Mouse (Mus musculus) forebrain, embryonic 10.5 days (tissue): Measurements from ENCODE around the gene Btbd9. TPM values are rescaled to one million over a fixed set of nuclear protein-coding genes. Genes with fewer than 3 reads are reported as not detected.

ENCODE experiments used
- DNase-seq: peaks from one replicate; pipeline ENCODE4 v3.0.0-alpha.2; 2017; ENCODE audit warnings: low spot score; ENCODE audit errors: extremely low spot score
- H3K27ac ChIP-seq: fragments of 300-500 bp; sonication (generic); 2 replicates; pipeline ENCODE4 v1.5.1; 2016; ENCODE audit warnings: mild to moderate bottlenecking
- H3K27me3 ChIP-seq: fragments of 300-500 bp; sonication (generic); 2 replicates; pipeline ENCODE4 v1.6.1; 2016; ENCODE audit warnings: mild to moderate bottlenecking; ENCODE audit not compliant: poor library complexity, severe bottlenecking
- H3K36me3 ChIP-seq: fragments of 300-500 bp; sonication (generic); replicated peaks from 2 replicates; pipeline ENCODE4 v1.6.1; 2016; ENCODE audit warnings: mild to moderate bottlenecking, moderate library complexity
- H3K4me1 ChIP-seq: fragments of 300-500 bp; sonication (generic); 2 replicates; pipeline ENCODE4 v1.6.1; 2016
- H3K4me3 ChIP-seq: fragments of 300-500 bp; sonication (generic); 2 replicates; pipeline ENCODE4 v1.5.1; 2016; ENCODE audit warnings: mild to moderate bottlenecking, moderate library complexity
- H3K9me3 ChIP-seq: fragments of 300-500 bp; sonication (generic); 2 replicates; pipeline ENCODE4 v1.6.1; 2016; ENCODE audit warnings: mild to moderate bottlenecking, moderate library complexity
- WGBS: fragments of 180-500 bp; shearing (Covaris S2); methylation state at CpG from one replicate; pipeline ENCODE4 v1.1.7; 2016; 5-methylcytosine and 5-hydroxymethylcytosine counted together
- polyA plus RNA-seq: library from polyadenylated mRNA; unstranded; fragments of >200 nt; fragmentation: Nextera tagmentation; extraction: Ambion mirVana; gene quantifications from 2 replicates; pipeline ENCODE4 v1.2.1, GENCODE M21; 2016

Btbd9 gene
- polyA plus RNA-seq, 1 experiment from 2014 or later = 57.8 TPM

DNA sequence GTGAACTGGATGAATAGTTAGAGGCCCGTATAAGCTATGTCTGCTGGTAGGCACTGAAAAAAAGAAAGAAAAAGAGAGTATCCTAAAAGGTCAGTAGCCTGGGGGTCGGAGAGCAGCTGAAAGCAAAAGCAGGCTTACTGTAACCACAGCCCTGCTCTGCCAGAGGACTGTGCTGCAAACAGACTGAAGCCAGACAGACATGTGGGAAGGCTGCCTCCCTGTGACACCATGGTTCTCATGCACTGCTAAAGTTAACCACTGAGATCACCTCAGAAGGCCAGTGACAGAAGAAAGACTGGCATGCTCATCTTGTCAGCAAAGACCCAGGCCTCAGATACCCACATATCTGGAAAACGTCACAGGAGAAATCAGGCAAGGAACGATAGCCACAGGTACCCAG is 317.8 kb downstream of the Btbd9 start:
- no peak for DNase-seq
- Histone ChIP-seq H3K27me3 (no peaks in the 10 kb centered on the region), H3K9me3 (no peaks in the 10 kb centered on the region), H3K27ac (no peak overlapping the region), H3K36me3 (no peaks in the 10 kb centered on the region), H3K4me1 (peaks cover 86% of the 10 kb centered on the region), H3K4me3 (no peak overlapping the region)
- WGBS = 80% methylated on average over 4 of the region's 4 CpGs

DNA sequence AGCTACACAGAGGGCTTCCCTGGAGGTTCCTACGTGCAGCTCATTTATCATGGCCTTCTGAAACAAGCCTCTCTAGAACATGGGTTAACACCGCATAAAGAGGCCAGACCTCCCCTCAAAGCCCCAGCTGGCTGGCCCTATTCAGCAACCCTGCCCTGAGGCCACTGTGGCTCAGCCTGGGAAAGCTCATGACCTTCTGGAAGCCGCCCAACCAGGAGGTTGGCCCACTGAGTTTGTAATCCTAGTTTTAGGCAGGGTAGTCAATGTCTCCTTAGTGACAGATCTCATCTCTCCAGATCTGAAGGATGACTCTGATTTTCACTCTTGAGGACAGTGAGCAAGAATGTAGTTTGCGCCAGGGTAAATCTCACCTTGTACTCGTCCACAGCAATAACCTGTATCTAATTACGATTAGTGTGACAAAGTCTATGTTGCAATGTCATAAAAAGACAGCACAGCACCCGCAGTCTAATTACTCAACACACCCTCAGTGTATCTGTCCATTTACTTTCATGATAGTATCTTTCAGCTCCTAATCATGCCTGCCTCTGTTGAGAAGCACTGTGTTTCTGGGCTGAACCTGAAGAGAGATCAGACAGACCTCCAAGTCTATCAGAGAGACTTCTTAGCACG is 320.2 kb downstream of the Btbd9 start:
- Histone ChIP-seq H3K9me3 (no peaks in the 10 kb centered on the region), H3K4me3 (no peak overlapping the region), H3K4me1 (peaks cover 72% of the 10 kb centered on the region), H3K27me3 (no peaks in the 10 kb centered on the region), H3K36me3 (no peaks in the 10 kb centered on the region), H3K27ac (peak overlapping the region; percentile 62)
- WGBS = 80% methylated on average over 8 of the region's 8 CpGs
- no peak for DNase-seq

DNA sequence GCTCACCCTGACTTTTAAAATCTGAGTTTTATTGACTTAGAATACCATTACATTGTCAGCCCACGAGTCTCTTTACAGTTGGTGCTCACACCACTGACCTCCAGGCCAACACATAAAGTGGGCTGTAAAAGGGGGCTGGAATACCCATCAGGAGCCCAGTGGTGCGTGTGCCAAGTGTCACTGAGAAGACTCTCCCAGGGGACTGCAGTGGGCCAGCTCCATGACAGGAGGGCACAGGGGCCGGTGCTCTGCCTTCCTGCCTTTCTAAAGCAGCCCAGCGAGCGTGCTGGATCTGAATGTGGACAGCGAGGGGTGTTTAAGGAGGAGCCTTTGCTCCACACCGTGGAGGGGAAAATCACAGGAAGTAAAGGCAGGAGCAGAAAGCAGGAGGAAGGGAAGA is 322.4 kb downstream of the Btbd9 start:
- H3K9me3 ChIP-seq = no peaks in the 10 kb centered on the region
- H3K4me1 ChIP-seq = peaks cover 66% of the 10 kb centered on the region
- WGBS = 65% methylated on average over 7 of the region's 7 CpGs
- H3K27me3 ChIP-seq = no peaks in the 10 kb centered on the region
- peak overlapping the region; percentile 30; the same call in 1 of the 2 replicates for H3K27ac ChIP-seq
- no peak overlapping the region for H3K4me3 ChIP-seq
- H3K36me3 ChIP-seq = no peaks in the 10 kb centered on the region
- no peak for DNase-seq

DNA sequence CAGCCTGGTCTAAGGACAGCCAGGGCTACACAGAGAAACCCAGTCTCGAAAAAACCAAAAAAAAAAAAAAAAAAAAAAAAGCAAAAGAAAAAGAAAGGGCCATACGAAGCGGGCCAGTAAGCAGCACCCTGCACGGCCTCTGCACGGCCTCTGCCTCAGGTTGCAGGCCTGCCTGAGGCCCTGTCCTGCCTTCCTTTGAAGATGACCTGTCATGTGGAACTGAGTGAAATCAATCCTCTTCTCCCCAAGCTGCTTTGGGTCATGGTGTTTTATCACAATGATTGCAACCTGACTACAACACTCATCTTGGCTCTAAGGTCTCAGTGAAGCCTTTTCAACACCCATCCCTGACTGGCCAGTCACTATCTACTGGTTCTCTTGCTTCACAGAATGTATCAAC is 323.3 kb downstream of the Btbd9 start:
- Histone ChIP-seq H3K4me3 (no peak overlapping the region), H3K36me3 (no peaks in the 10 kb centered on the region)
- DNase-seq = no peak

GRCm38 (mm10) chr17:30245308-30245706 is 331.0 kb downstream of the Btbd9 start:
- no peak for DNase-seq
- no peak overlapping the region for H3K27ac ChIP-seq
- WGBS = 86% methylated on average over 10 of the region's 10 CpGs

More for the DNA sequence above, 323.3 kb downstream of the Btbd9 start:
- WGBS = 48% methylated on average over 5 of the region's 5 CpGs
- H3K27ac ChIP-seq = no peak overlapping the region
- no peaks in the 10 kb centered on the region for H3K27me3 ChIP-seq
- peaks cover 60% of the 10 kb centered on the region for H3K4me1 ChIP-seq
- H3K9me3 ChIP-seq = no peaks in the 10 kb centered on the region

GRCm38 (mm10) chr17:30244651-30245307 is 331.5 kb downstream of the Btbd9 start:
- 0 out of 2 replicates have a peak overlapping the region, but pooled peaks have one; percentile 6 for H3K27ac ChIP-seq
- WGBS = 86% methylated on average over 14 of the region's 14 CpGs
- peaks cover 48% of the 10 kb centered on the region for H3K4me1 ChIP-seq

More at GRCm38 (mm10) chr17:30245308-30245706, 331.0 kb downstream of the Btbd9 start:
- H3K27me3 ChIP-seq = no peaks in the 10 kb centered on the region
- H3K4me3 ChIP-seq = no peak overlapping the region
- no peaks in the 10 kb centered on the region for H3K36me3 ChIP-seq
- peaks cover 49% of the 10 kb centered on the region for H3K4me1 ChIP-seq
- H3K9me3 ChIP-seq = no peaks in the 10 kb centered on the region

GRCm38 (mm10) chr17:30243540-30243939 is 332.7 kb downstream of the Btbd9 start:
- DNase-seq = no peak
- H3K9me3 ChIP-seq = no peaks in the 10 kb centered on the region
- H3K27ac ChIP-seq = 0 out of 2 replicates have a peak overlapping the region, but pooled peaks have one; percentile 6
- H3K27me3 ChIP-seq = no peaks in the 10 kb centered on the region
- 92% methylated on average over 7 of the region's 7 CpGs for WGBS
- H3K36me3 ChIP-seq = no peaks in the 10 kb centered on the region
- H3K4me1 ChIP-seq = peaks cover 47% of the 10 kb centered on the region
- no peak overlapping the region for H3K4me3 ChIP-seq

More at GRCm38 (mm10) chr17:30244651-30245307, 331.5 kb downstream of the Btbd9 start:
- Histone ChIP-seq H3K36me3 (no peaks in the 10 kb centered on the region), H3K27me3 (no peaks in the 10 kb centered on the region), H3K4me3 (no peak overlapping the region), H3K9me3 (no peaks in the 10 kb centered on the region)
- no peak for DNase-seq

DNA sequence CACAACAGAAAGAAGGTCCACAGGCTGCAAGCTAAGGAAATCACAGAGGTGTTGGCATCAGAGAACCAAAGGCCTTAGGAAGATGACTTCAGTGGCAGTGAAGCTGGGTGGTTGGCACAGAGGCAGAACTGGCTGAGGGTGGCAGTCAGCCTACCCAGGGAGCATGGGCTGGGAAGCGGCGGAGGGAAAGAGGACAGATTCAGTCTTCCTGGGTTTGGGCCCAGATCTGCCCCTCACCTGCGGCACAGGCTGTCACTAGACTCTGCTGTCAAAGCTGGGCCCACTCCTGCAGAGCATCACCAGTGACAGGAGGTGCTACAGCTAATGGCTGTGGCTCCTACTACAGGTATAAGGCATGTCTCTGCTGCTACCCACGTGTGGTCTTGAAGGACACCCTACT is 333.6 kb downstream of the Btbd9 start:
- H3K27ac ChIP-seq = peak overlapping the region; percentile 25; the same call in 1 of the 2 replicates
- H3K9me3 ChIP-seq = no peaks in the 10 kb centered on the region
- peaks cover 47% of the 10 kb centered on the region for H3K4me1 ChIP-seq

DNA sequence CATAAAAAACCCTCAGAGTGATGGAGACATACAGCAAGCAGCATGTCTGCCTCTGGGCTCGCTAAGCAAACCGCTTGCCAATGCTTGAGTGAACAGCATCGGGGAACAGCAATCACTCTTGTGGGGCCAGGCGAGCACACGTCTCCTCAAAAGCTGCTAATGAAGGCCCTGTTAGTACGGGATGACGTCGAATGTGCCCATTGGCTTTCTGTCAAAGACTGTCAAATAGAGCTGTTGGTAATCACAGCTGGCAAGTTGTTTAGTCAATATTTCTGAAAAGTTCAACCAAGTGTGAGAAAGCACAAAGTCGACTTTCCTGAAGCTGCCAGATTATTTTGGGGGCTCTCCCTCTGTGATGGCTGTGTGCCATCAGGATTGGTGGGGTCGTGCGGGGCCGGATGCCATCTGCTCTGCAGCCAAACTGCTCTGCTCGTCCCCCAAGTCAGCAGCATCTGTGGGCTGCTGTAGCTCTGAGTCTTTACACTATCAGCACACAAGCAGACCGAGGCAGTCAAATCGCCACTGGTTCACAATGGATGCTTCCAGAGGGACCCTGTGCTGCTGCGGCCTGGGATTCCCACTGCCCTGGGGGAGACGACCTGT is 334.5 kb downstream of the Btbd9 start:
- no peak overlapping the region for H3K4me3 ChIP-seq
- DNase-seq = no peak
- peak overlapping the region; percentile 31; the same call in 1 of the 2 replicates for H3K27ac ChIP-seq
- peaks cover 51% of the 10 kb centered on the region for H3K4me1 ChIP-seq
- no peaks in the 10 kb centered on the region for H3K36me3 ChIP-seq
- no peaks in the 10 kb centered on the region for H3K27me3 ChIP-seq
- no peaks in the 10 kb centered on the region for H3K9me3 ChIP-seq
- WGBS = 81% methylated on average over 17 of the region's 17 CpGs

More for the DNA sequence above, 333.6 kb downstream of the Btbd9 start:
- Histone ChIP-seq H3K27me3 (no peaks in the 10 kb centered on the region), H3K4me3 (no peak overlapping the region), H3K36me3 (no peaks in the 10 kb centered on the region)
- WGBS = 92% methylated on average over 4 of the region's 4 CpGs
- DNase-seq = no peak

GRCm38 (mm10) chr17:30241061-30241460 is 335.2 kb downstream of the Btbd9 start:
- H3K27me3 ChIP-seq = no peaks in the 10 kb centered on the region
- no peak overlapping the region for H3K4me3 ChIP-seq
- no peak for DNase-seq
- no peaks in the 10 kb centered on the region for H3K36me3 ChIP-seq
- H3K27ac ChIP-seq = no peak overlapping the region
- H3K4me1 ChIP-seq = peaks cover 56% of the 10 kb centered on the region
- H3K9me3 ChIP-seq = no peaks in the 10 kb centered on the region
- WGBS = 85% methylated on average over 6 of the region's 6 CpGs

- H3K27me3 ChIP-seq = no peaks in the 10 kb centered on the region
- H3K4me1 ChIP-seq = peaks cover 52% of the 10 kb centered on the region
- no peaks in the 10 kb centered on the region for H3K9me3 ChIP-seq
- no peak for DNase-seq
- H3K36me3 ChIP-seq = no peaks in the 10 kb centered on the region
- WGBS = 85% methylated on average over 4 of the region's 4 CpGs
- H3K4me3 ChIP-seq = no peak overlapping the region
- no peak overlapping the region for H3K27ac ChIP-seq
Observed at GRCm38 (mm10) chr17:30240659-30241058, 335.6 kb downstream of the Btbd9 start.

GRCm38 (mm10) chr17:30239458-30239857 is 336.8 kb downstream of the Btbd9 start:
- Histone ChIP-seq H3K4me1 (peaks cover 40% of the 10 kb centered on the region), H3K36me3 (no peaks in the 10 kb centered on the region), H3K9me3 (no peaks in the 10 kb centered on the region), H3K4me3 (no peak overlapping the region), H3K27ac (no peak overlapping the region), H3K27me3 (no peaks in the 10 kb centered on the region)
- no peak for DNase-seq
- 93% methylated on average over 5 of the region's 5 CpGs for WGBS

DNA sequence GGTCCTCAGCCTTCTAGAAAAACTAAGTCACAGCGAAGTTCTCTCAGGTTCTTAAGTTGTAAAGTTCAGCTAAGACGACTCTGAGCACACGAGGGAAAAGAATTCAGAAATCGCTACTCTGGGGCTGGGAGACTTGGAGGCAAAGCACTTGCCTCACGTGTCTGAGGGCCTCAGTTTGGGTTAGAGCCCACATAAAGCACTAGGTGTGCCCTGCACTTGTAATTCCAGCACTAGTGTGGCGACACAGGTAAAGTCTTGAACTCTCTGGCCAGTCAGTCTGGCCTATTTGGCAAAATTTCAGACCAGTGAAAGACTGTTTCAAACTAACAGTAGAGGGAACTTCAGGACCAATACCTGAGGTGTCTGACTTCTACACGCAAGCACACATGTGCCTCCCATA is 338.7 kb downstream of the Btbd9 start:
- H3K27ac ChIP-seq = no peak overlapping the region
- no peak overlapping the region for H3K4me3 ChIP-seq
- whole genome bisulfite sequencing = 91% methylated on average over 7 of the region's 7 CpGs

More for the DNA sequence above, 338.7 kb downstream of the Btbd9 start:
- Histone ChIP-seq H3K9me3 (no peaks in the 10 kb centered on the region), H3K27me3 (no peaks in the 10 kb centered on the region), H3K36me3 (no peaks in the 10 kb centered on the region), H3K4me1 (peaks cover 35% of the 10 kb centered on the region)
- no peak for DNase-seq
